Mouse (Mus musculus): ENCODE data around the gene Olfr1423.
"Not testable (repeated sequence)": the region's sequence is repeated elsewhere in the genome, so short reads cannot be mapped to it uniquely, and the experiment has no call there.

The Olfr1423 gene

GRCm38 (mm10) chr19:12007105-12007931, 33.8 kb downstream of the Olfr1423 start:
- DNase-seq (ENCODE audit: extremely low read depth, low read depth, low spot score): no peak

GRCm38 (mm10) chr19:12006361-12006947, 34.7 kb downstream of the Olfr1423 start:
- no peak for DNase-seq (ENCODE audit: extremely low read depth, low read depth, low spot score)

- DNase-seq (ENCODE audit: extremely low read depth, low read depth, low spot score): no peak
Measured at GRCm38 (mm10) chr19:12005376-12006360, 35.4 kb downstream of the Olfr1423 start.

GRCm38 (mm10) chr19:12004216-12005008, 36.7 kb downstream of the Olfr1423 start:
- DNase-seq (ENCODE audit: extremely low read depth, low read depth, low spot score): no peak

- DNase-seq (ENCODE audit: extremely low read depth, low read depth, low spot score): no peak
Measured at GRCm38 (mm10) chr19:12003568-12003967, 37.5 kb downstream of the Olfr1423 start.

GRCm38 (mm10) chr19:12002791-12003190, 38.3 kb downstream of the Olfr1423 start:
- DNase-seq (ENCODE audit: extremely low read depth, low read depth, low spot score): no peak

- DNase-seq (ENCODE audit: extremely low read depth, low read depth, low spot score): no peak
Measured at GRCm38 (mm10) chr19:12002125-12002524, 39.0 kb downstream of the Olfr1423 start.

DNA sequence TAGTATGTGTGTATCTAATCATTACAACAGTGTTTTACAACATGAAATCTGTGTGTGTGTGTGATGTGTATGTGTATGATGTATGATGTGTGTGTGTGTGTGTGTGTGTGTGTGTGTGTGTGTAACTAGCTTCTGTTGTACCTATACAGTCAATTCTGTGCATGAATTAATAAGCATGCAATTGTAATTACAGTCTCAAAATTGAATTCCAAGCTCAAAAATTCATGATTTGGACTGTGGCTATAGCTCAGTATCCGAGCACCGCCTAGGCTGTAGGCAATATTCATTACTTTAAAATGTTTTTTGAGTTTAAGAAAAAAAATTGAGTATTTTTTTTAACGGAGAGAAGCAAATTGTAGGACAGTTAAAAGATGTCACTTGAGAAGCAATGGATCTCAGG, 39.4 kb downstream of the Olfr1423 start:
- DNase-seq (ENCODE audit: extremely low read depth, low read depth, low spot score): no peak

- DNase-seq (ENCODE audit: extremely low read depth, low read depth, low spot score): no peak
Measured at GRCm38 (mm10) chr19:11995722-11996448, 45.2 kb downstream of the Olfr1423 start.

DNA sequence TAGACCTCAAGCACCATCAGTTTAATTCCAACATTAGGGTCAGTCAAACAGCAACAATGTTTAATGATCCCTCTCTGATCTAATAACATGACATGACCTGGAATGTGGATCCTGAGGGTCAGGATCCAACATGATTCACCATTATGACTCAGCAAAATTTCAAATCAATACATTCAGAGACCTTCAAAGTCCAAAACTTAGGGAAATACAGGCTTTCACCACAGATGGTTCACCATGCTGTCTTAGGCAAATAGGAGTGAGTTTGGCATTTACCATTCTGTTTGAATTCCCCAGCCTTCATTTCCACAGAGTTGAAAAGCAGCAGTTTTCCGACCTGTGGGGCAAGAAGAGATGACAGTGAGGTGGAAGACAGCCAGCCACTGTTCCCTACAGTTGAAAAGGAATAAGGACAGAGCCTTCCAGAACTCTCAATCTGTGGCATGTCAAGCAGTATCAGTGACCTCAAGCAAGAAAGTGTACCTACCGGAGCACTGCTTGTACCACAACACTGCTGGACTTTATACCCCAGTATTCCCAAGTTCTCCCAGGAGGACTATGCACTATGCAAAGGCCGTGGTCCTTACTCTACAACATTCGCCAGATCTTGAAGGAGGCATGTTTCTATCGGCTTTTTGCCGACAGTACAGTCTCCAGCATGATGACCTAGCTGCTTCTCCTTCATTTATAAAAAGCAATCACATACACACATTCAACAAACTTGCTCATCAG, 46.2 kb downstream of the Olfr1423 start:
- DNase-seq (ENCODE audit: extremely low read depth, low read depth, low spot score): no peak

GRCm38 (mm10) chr19:11992441-11993029, 48.6 kb downstream of the Olfr1423 start:
- DNase-seq (ENCODE audit: extremely low read depth, low read depth, low spot score): no peak

DNA sequence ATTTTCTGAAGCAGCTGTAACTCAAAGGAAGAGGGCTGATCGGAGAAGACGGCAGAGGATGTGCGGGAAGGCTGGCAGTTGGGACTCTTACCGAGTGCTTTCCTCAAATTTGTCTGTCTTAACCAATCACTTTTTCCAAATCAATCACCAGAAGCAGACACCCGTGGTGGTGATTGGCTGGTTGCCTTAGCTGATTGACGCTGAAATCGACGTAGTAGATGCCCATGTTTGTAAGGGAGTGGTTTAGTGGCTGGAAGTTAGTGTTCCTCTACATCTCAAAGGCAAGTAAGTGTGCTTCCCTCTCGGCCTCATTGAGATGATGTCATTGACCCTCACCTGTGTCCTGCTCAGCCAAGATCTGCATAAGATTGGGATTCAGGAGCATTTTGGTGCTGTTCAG, 49.1 kb downstream of the Olfr1423 start:
- DNase-seq (ENCODE audit: extremely low read depth, low read depth, low spot score): no peak

- no peak for DNase-seq (ENCODE audit: extremely low read depth, low read depth, low spot score)
Measured at GRCm38 (mm10) chr19:11989334-11989733, 51.8 kb downstream of the Olfr1423 start.

- no peak for DNase-seq (ENCODE audit: extremely low read depth, low read depth, low spot score)
Measured at GRCm38 (mm10) chr19:11987841-11988240, 53.3 kb downstream of the Olfr1423 start.

DNA sequence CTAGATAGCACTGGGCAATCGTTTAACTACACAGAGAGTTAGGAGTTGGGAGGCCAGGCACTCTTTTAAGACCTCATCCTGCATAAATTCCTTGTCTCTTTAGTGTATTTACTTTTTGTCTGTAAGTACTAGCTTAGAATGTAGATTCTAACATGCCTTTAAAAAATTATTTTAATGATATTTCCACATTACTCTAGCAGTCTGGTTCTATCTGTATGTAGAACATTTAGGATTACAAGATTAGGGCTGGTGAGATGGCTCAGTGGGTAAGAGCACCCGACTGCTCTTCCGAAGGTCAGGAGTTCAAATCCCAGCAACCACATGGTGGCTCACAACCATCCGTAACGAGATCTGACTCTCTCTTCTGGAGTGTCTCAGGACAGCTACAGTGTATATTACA, 56.5 kb downstream of the Olfr1423 start:
- DNase-seq (ENCODE audit: extremely low read depth, low read depth, low spot score): not testable (repeated sequence)
